Comparison of ENCODE assay signal across 12 mouse cellular contexts in genomic region chr11:32546483-32546882, GRCm38 (mm10). TPM values are rescaled to one million over a fixed set of nuclear protein-coding genes. Genes with fewer than 3 reads are reported as not detected.
DNase-seq lines count a peak whose midpoint lies in the region; ATAC-seq lines count a peak whose summit lies in the region.
"Had no signal": no experiment of that assay in that cellular context is flagged by ENCODE, and none has a peak within 500 bp of the region (broad histone marks: within the 10 kb centered on the region; RNA-seq: fewer than 3 reads in every experiment).

No protein-coding gene starts in this region.

- WGBS in kidney, embryonic 15.5 days, result 82% methylated on average over 5 of the region's 5 CpGs
- 83% methylated on average over 5 of the region's 5 CpGs for WGBS in midbrain, embryonic 14.5 days

- no peak overlapping the region for H3K4me3 ChIP-seq in kidney, embryonic 15.5 days (replicated peaks)
- no peak overlapping the region for H3K4me3 ChIP-seq in midbrain, embryonic 14.5 days (replicated peaks; ENCODE audit: low read depth, low read length)
- H3K4me3 ChIP-seq: lung, embryonic 15.5 days; neural tube, embryonic 13.5 days had no signal

- peak; percentile 74 for DNase-seq in cerebellum, adult 11 months
- peak; percentile 33 to 61 for DNase-seq in kidney, postnatal 25 days
- DNase-seq in adrenal gland, postnatal 14 days, result peak; percentile 75
- DNase-seq in gastrocnemius, adult 8-10 months (ENCODE audit: low spot score in 2 of 2), result peak; percentile 53 to 73
- no peak for DNase-seq in spleen, postnatal 10 days (ENCODE audit: low spot score in 2 of 2)
- DNase-seq in midbrain, embryonic 14.5 days, result no peak
- DNase-seq: B cell, adult 2 months; kidney, postnatal 4 days had no signal

- H3K27ac ChIP-seq in kidney, embryonic 15.5 days, result no peak overlapping the region
- H3K27ac ChIP-seq in midbrain, embryonic 14.5 days (replicated peaks; ENCODE audit: low read depth, low read length), result no peak overlapping the region
- H3K27ac ChIP-seq: lung, embryonic 15.5 days; neural tube, embryonic 13.5 days had no signal

- no peak for ATAC-seq in cerebellum, adult (ENCODE audit: insufficient number of reproducible peaks, low FRiP score, low TSS enrichment)
- ATAC-seq in kidney, embryonic 15.5 days (replicated peaks; ENCODE audit: low FRiP score), result no peak
- ATAC-seq in midbrain, embryonic 14.5 days (ENCODE audit: low FRiP score, low TSS enrichment), result no peak

- peaks cover 39% of the 10 kb centered on the region for H3K4me1 ChIP-seq in kidney, embryonic 15.5 days
- 0 out of 2 replicates have a peak, but pooled peaks cover 6% of the 10 kb centered on the region for H3K4me1 ChIP-seq in midbrain, embryonic 14.5 days (ENCODE audit: control insufficient read depth, insufficient read depth, low read length)

- no peak overlapping the region for H3K9ac ChIP-seq in kidney, embryonic 15.5 days
- no peak overlapping the region for H3K9ac ChIP-seq in midbrain, embryonic 14.5 days (replicated peaks; ENCODE audit: low read length)
- H3K9ac ChIP-seq: lung, embryonic 15.5 days; neural tube, embryonic 13.5 days had no signal

- H3K27me3 ChIP-seq in kidney, embryonic 15.5 days, result no peaks in the 10 kb centered on the region
- H3K27me3 ChIP-seq in midbrain, embryonic 14.5 days (ENCODE audit: control insufficient read depth, insufficient read depth, low read length), result no peaks in the 10 kb centered on the region
- H3K27me3 ChIP-seq: lung, embryonic 15.5 days; neural tube, embryonic 13.5 days had no signal

- no peaks in the 10 kb centered on the region for H3K36me3 ChIP-seq in kidney, embryonic 15.5 days
- H3K36me3 ChIP-seq in midbrain, embryonic 14.5 days (ENCODE audit: control insufficient read depth, insufficient read depth, low read length), result no peaks in the 10 kb centered on the region
- H3K36me3 ChIP-seq: lung, embryonic 15.5 days; neural tube, embryonic 13.5 days had no signal

- H3K9me3 ChIP-seq in kidney, embryonic 15.5 days (replicated peaks), result no peaks in the 10 kb centered on the region
- no peaks in the 10 kb centered on the region for H3K9me3 ChIP-seq in midbrain, embryonic 14.5 days (ENCODE audit: control insufficient read depth, low read length)
- H3K9me3 ChIP-seq: lung, embryonic 15.5 days; neural tube, embryonic 13.5 days had no signal

- H3K4me2 ChIP-seq in kidney, embryonic 15.5 days, result no peak overlapping the region
- H3K4me2 ChIP-seq in midbrain, embryonic 14.5 days (ENCODE audit: low read length), result no peak overlapping the region
- H3K4me2 ChIP-seq: lung, embryonic 15.5 days; neural tube, embryonic 13.5 days had no signal

RNA-seq across cellular contexts. Expression of gene Stk10, which starts 13.4 kb away (rescaled TPM):
- polyA plus RNA-seq in kidney, embryonic 15.5 days (2015; fragmentation: Nextera tagmentation; extraction: Ambion mirVana), result 5.4 TPM in 2 replicates
- 14.5 and 23.9 TPM in 2 replicates for total RNA-seq in adrenal gland, postnatal 14 days (2021)
- 1 to 10 TPM; 1.2 to 2.4 (median 1.9) TPM for total RNA-seq in gastrocnemius, adult 8-10 months (2022)
- 1.4 and 1.6 TPM in 2 replicates for polyA plus RNA-seq in midbrain, embryonic 14.5 days (2014; fragmentation: Nextera tagmentation; extraction: Ambion mirVana)

RNA-seq across cellular contexts. Expression of gene Efcab9, which starts 14.6 kb away (rescaled TPM):
- polyA plus RNA-seq in kidney, embryonic 15.5 days (2015; fragmentation: Nextera tagmentation; extraction: Ambion mirVana), result 0.42 TPM in 1 of 2 replicates, not detected in the other
- 1.7 TPM in 1 of 2 replicates, not detected in the other for total RNA-seq in adrenal gland, postnatal 14 days (2021)
- 1 to 10 TPM in 3 of 4 experiments, under 1 TPM in 1; 0.74 to 1.7 (median 1.3) TPM for total RNA-seq in gastrocnemius, adult 8-10 months (2022)
- polyA plus RNA-seq in midbrain, embryonic 14.5 days (2014; fragmentation: Nextera tagmentation; extraction: Ambion mirVana), result 0.47 TPM in 1 of 2 replicates, not detected in the other

Comparison
In these comparisons a context has a peak if more than half of its experiments do, and no peak if none do; other contexts are left out.
1. DNase-seq: peak in cerebellum, adult 11 months (single experiment), kidney, postnatal 25 days (2 of 2), adrenal gland, postnatal 14 days (single experiment) and gastrocnemius, adult 8-10 months (2 of 2); none in spleen, postnatal 10 days (0 of 2) and midbrain, embryonic 14.5 days (single experiment).